Mouse (Mus musculus): Measurements from ENCODE around the gene Fbxo45. TPM values are rescaled to one million over a fixed set of nuclear protein-coding genes. Genes with fewer than 3 reads are reported as not detected.

The Fbxo45 gene
- total and polyA plus RNA-seq, 3 experiments: 21.4 to 24.4 (median 22.4) TPM

DNA sequence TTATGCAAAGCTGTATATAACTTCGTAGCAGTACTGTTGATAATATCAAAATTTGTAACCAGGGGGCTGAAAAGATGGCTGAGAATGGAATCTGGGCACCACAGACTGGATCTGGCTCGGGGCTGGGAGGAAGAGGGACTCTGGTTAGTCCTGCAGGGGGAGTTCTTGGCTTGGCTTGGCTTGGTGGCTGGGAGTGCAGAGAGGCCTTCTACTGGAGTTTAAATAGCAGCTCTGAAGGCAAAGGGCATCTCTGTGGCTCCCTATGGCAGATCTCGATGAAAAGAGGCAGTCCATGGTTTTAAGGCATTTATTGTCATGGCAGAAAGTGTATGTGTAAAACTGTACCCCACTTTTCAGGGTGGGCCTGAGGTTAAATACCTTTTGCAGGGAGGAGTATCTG is 42.1 kb downstream of the Fbxo45 start:
- in situ Hi-C loops (cut with MboI; ENCODE audit: low pct_ligation_motif_present, low pct_unique_long_range_greater_than_20kb, low sequenced_read_pairs): loop anchor here (5.0 kb wide), 2 partner anchors 38 to 93 kb away; partner anchors contain the start of gene Nrros
- H3K4me1 ChIP-seq (ENCODE audit: control insufficient read depth in 1 of 2, insufficient read depth in 2 of 2): peaks cover 0 to 9% of the 10 kb centered on the region in 2 experiments; a peak in 1 of 4 replicates
- H3K4me2 ChIP-seq (ENCODE audit: insufficient read depth, low read depth, poor library complexity, severe bottlenecking): no peak overlapping the region
- TF ChIP-seq CTCF (conservative IDR thresholded peaks at IDR 0.05 in 1 of 2, IDR thresholded peaks at IDR 0.05 in 1 of 2; ENCODE audit: low read depth in 2 of 2, low read length in 2 of 2): peak in 1 of 2 experiments; percentile 58; a peak in 2 of 4 replicates
- no peak for TF ChIP-seq POLR2AphosphoS2 (IDR thresholded peaks at IDR 0.05; ENCODE audit: low read depth, low read length)
- peak; percentile 57 for TF ChIP-seq RAD21 (IDR thresholded peaks at IDR 0.05; ENCODE audit: low read depth, low read length)
- TF ChIP-seq EP300 (IDR thresholded peaks at IDR 0.05; ENCODE audit: low read length): no peak
- peak; percentile 45 for TF ChIP-seq SMC3 (IDR thresholded peaks at IDR 0.05; ENCODE audit: low read depth, low read length)
- DNase-seq (ENCODE audit: extremely low read depth): no peak
- no peak overlapping the region for H3K4me3 ChIP-seq (replicated peaks in 1 of 3; ENCODE audit: low read depth in 2 of 3, low read length in 2 of 3, poor library complexity in 1 of 3)
- H3K27ac ChIP-seq (ENCODE audit: insufficient read depth, low read depth): no peak overlapping the region
- H3K27me3 ChIP-seq (replicated peaks): no peaks in the 10 kb centered on the region
- H3K9ac ChIP-seq (ENCODE audit: insufficient read depth, low read depth): no peak overlapping the region
- H3K9me3 ChIP-seq (replicated peaks; ENCODE audit: low read length): peaks cover 23% of the 10 kb centered on the region
- no peaks in the 10 kb centered on the region for H3K36me3 ChIP-seq (replicated peaks in 1 of 2; ENCODE audit: control insufficient read depth in 1 of 2, insufficient read depth in 1 of 2, low read length in 1 of 2)
- no peaks in the 10 kb centered on the region for H3K79me2 ChIP-seq (replicated peaks; ENCODE audit: control insufficient read depth, extremely low read depth, insufficient read depth, poor library complexity, severe bottlenecking)
- dilution Hi-C loops (cut with MboI; ENCODE audit: extremely low pct_ligation_motif_present, extremely low pct_unique_long_range_greater_than_20kb, low sequenced_read_pairs): no loop called here

DNA sequence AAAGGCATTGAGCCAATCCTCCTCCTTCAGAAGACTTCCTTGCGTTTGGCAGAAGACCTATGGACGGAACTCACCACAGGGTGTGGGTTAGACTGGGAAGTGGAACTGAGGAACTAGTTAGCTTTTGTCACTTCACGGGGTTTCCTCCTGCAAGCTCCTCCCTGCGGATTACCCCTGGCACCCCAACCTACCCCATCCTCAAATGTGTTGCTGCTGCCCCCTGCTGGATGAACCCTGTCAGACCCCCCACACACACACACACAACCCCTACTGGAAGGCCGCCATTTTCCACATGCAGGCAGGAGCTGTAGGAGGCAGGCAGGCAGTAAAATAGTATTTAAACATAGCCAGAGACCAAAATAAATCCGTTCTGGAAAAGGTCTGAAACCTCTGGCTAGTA is 44.3 kb downstream of the Fbxo45 start:
- Histone ChIP-seq H3K79me2 (replicated peaks; ENCODE audit: control insufficient read depth, extremely low read depth, insufficient read depth, poor library complexity, severe bottlenecking) (no peaks in the 10 kb centered on the region), H3K27ac (ENCODE audit: insufficient read depth, low read depth) (no peak overlapping the region), H3K4me3 (replicated peaks in 1 of 3; ENCODE audit: low read depth in 2 of 3, low read length in 2 of 3, poor library complexity in 1 of 3) (peak overlapping the region in 1 of 3 experiments; percentile 1), H3K4me2 (ENCODE audit: insufficient read depth, low read depth, poor library complexity, severe bottlenecking) (no peak overlapping the region), H3K4me1 (ENCODE audit: control insufficient read depth in 1 of 2, insufficient read depth in 2 of 2) (peaks cover 0 to 9% of the 10 kb centered on the region in 2 experiments; a peak in 1 of 4 replicates), H3K9me3 (replicated peaks; ENCODE audit: low read length) (peaks cover 9% of the 10 kb centered on the region), H3K27me3 (replicated peaks) (no peaks in the 10 kb centered on the region), H3K9ac (ENCODE audit: insufficient read depth, low read depth) (no peak overlapping the region), H3K36me3 (replicated peaks in 1 of 2; ENCODE audit: control insufficient read depth in 1 of 2, insufficient read depth in 1 of 2, low read length in 1 of 2) (no peaks in the 10 kb centered on the region)
- peak; percentile 86 for DNase-seq (ENCODE audit: extremely low read depth)
- in situ Hi-C loops (cut with MboI; ENCODE audit: low pct_ligation_motif_present, low pct_unique_long_range_greater_than_20kb, low sequenced_read_pairs): loop anchor here (5.0 kb wide), 2 partner anchors 35 to 90 kb away; partner anchors contain the start of gene Nrros
- dilution Hi-C loops (cut with MboI; ENCODE audit: extremely low pct_ligation_motif_present, extremely low pct_unique_long_range_greater_than_20kb, low sequenced_read_pairs): no loop called here
- TF ChIP-seq MAZ (IDR thresholded peaks at IDR 0.05; ENCODE audit: low read depth, low read length) (peak; percentile 83; the same call in 1 of the 2 replicates), SMC3 (IDR thresholded peaks at IDR 0.05; ENCODE audit: low read depth, low read length) (peak; percentile 99), MYC (IDR thresholded peaks at IDR 0.05; ENCODE audit: low read depth, low read length) (0 out of 2 replicates have a peak, but pooled peaks have one; percentile 8), NRF1 (IDR thresholded peaks at IDR 0.05; ENCODE audit: low read depth, low read length) (0 out of 2 replicates have a peak, but pooled peaks have one; percentile 34), CTCF (conservative IDR thresholded peaks at IDR 0.05 in 1 of 2, IDR thresholded peaks at IDR 0.05 in 1 of 2; ENCODE audit: low read depth in 2 of 2, low read length in 2 of 2) (peak; percentile 21 to 98; a peak in 2 of 4 replicates), RAD21 (IDR thresholded peaks at IDR 0.05; ENCODE audit: low read depth, low read length) (peak; percentile 97), ETS1 (conservative IDR thresholded peaks at IDR 0.05; ENCODE audit: low read depth, low read length) (no peak), TCF12 (IDR thresholded peaks at IDR 0.05; ENCODE audit: low read depth, low read length) (no peak), PAX5 (IDR thresholded peaks at IDR 0.05; ENCODE audit: low read length) (no peak), ELF1 (IDR thresholded peaks at IDR 0.05; ENCODE audit: low read depth, low read length) (0 out of 2 replicates have a peak, but pooled peaks have one; percentile 25), ZC3H11A (IDR thresholded peaks at IDR 0.05; ENCODE audit: low read depth, low read length) (peak; percentile 90), KAT2A (IDR thresholded peaks at IDR 0.05; ENCODE audit: insufficient replicate concordance, low read length) (no peak)
